Mouse (Mus musculus) small intestine, adult 2 months (tissue): ENCODE measurements at regions not wholly inside any gene's neighbourhood (a gene's known extent, or its start where the extent isn't known, plus 50 kb on each side); places are given as distances from the start of the nearest gene placed in this dataset.

Experiments used
- CTCF ChIP-seq: fragments of 200-500 bp; IDR thresholded peaks from 2 replicates; pipeline ENCODE4 v1.5.1; 2012; ENCODE audit warnings: low read depth, mild to moderate bottlenecking, control low read depth, inconsistent platforms, low read length, moderate library complexity, mixed read lengths; ENCODE audit not compliant: insufficient replicate concordance, insufficient read length; ENCODE audit errors: extremely low read depth
- POLR2A ChIP-seq: fragments of 200-500 bp; IDR thresholded peaks from 2 replicates; pipeline ENCODE4 v1.6.1; 2012; ENCODE audit warnings: low read depth, mild to moderate bottlenecking, control low read depth, inconsistent platforms, low read length, moderate library complexity

- TF ChIP-seq POLR2A (no peak), CTCF (no peak)
Observed at GRCm38 (mm10) chr6:22572925-22573324, 216.9 kb upstream of the Fam3c start.
